Mouse (Mus musculus): ENCODE measurements at regions not wholly inside any gene's neighbourhood (a gene's known extent, or its start where the extent isn't known, plus 50 kb on each side); places are given as distances from the start of the nearest gene placed in this dataset.

- Histone ChIP-seq H3K79me2 (replicated peaks; ENCODE audit: control insufficient read depth, extremely low read depth, insufficient read depth, poor library complexity, severe bottlenecking) (no peaks in the 10 kb centered on the region), H3K4me1 (ENCODE audit: control insufficient read depth in 1 of 2, insufficient read depth in 2 of 2) (no peaks in the 10 kb centered on the region), H3K27ac (ENCODE audit: insufficient read depth, low read depth) (no peak overlapping the region), H3K9me3 (replicated peaks; ENCODE audit: low read length) (no peaks in the 10 kb centered on the region), H3K27me3 (replicated peaks) (no peaks in the 10 kb centered on the region), H3K4me2 (ENCODE audit: insufficient read depth, low read depth, poor library complexity, severe bottlenecking) (no peak overlapping the region), H3K4me3 (replicated peaks in 1 of 3; ENCODE audit: low read depth in 2 of 3, low read length in 2 of 3, poor library complexity in 1 of 3) (no peak overlapping the region), H3K9ac (ENCODE audit: insufficient read depth, low read depth) (no peak overlapping the region), H3K36me3 (replicated peaks in 1 of 2; ENCODE audit: control insufficient read depth in 1 of 2, insufficient read depth in 1 of 2, low read length in 1 of 2) (no peaks in the 10 kb centered on the region)
- in situ Hi-C loops (cut with MboI; ENCODE audit: low pct_ligation_motif_present, low pct_unique_long_range_greater_than_20kb, low sequenced_read_pairs) (no loop called here), dilution Hi-C loops (cut with MboI; ENCODE audit: extremely low pct_ligation_motif_present, extremely low pct_unique_long_range_greater_than_20kb, low sequenced_read_pairs) (no loop called here)
- no peak for TF ChIP-seq MAX (IDR thresholded peaks at IDR 0.05; ENCODE audit: low read length)
- no peak for TF ChIP-seq TCF12 (IDR thresholded peaks at IDR 0.05; ENCODE audit: low read depth, low read length)
- TF ChIP-seq POLR2A (IDR thresholded peaks at IDR 0.05; ENCODE audit: low read depth, low read length), result no peak
- TF ChIP-seq ZNF384 (IDR thresholded peaks at IDR 0.05; ENCODE audit: low read depth, low read length), result no peak
- no peak for TF ChIP-seq MYC (IDR thresholded peaks at IDR 0.05; ENCODE audit: low read depth, low read length)
- DNase-seq (ENCODE audit: extremely low read depth), result no peak
Observed at GRCm38 (mm10) chr10:29590187-29590586, 54.5 kb upstream of the Rspo3 start.

DNA sequence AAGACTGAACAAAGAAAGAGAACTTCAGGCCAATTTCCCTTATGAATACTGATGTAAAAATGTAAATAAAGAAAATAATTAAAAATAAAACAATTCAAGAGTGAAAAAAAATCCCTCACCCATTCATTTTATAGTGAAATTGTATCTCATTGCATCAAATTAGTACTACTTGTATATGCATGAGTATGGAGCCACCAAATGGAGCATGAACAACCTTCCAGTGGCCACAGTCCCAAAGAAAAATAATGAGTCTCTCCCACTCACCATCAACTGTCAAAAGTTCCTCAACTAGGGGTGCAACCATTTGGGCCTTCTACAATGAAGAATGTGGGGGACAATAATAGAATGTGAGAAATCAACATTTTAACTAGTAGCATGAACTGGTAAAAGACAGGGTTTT, 54.1 kb upstream of the Rspo3 start:
- no peaks in the 10 kb centered on the region for H3K36me3 ChIP-seq (replicated peaks in 1 of 2; ENCODE audit: control insufficient read depth in 1 of 2, insufficient read depth in 1 of 2, low read length in 1 of 2)
- no peak for TF ChIP-seq RAD21 (IDR thresholded peaks at IDR 0.05; ENCODE audit: low read depth, low read length)
- TF ChIP-seq ZKSCAN1 (IDR thresholded peaks at IDR 0.05; ENCODE audit: borderline replicate concordance, low read depth, low read length), result no peak
- no peak for TF ChIP-seq RCOR1 (conservative IDR thresholded peaks at IDR 0.05; ENCODE audit: low read depth, low read length)
- TF ChIP-seq NELFE (IDR thresholded peaks at IDR 0.05; ENCODE audit: low read depth, low read length), result no peak
- TF ChIP-seq MEF2A (IDR thresholded peaks at IDR 0.05; ENCODE audit: borderline replicate concordance, low read depth, low read length), result no peak
- TF ChIP-seq JUN (IDR thresholded peaks at IDR 0.05; ENCODE audit: insufficient read depth, low read depth, low read length), result no peak
- no peak for TF ChIP-seq IRF4 (IDR thresholded peaks at IDR 0.05; ENCODE audit: low read depth, low read length)
- no peak for TF ChIP-seq UBTF (IDR thresholded peaks at IDR 0.05; ENCODE audit: low read depth, low read length)
- TF ChIP-seq MAX (IDR thresholded peaks at IDR 0.05; ENCODE audit: low read length), result no peak
- no peak for TF ChIP-seq CTCF (conservative IDR thresholded peaks at IDR 0.05 in 1 of 2, IDR thresholded peaks at IDR 0.05 in 1 of 2; ENCODE audit: low read depth in 2 of 2, low read length in 2 of 2)
- TF ChIP-seq POLR2A (IDR thresholded peaks at IDR 0.05; ENCODE audit: low read depth, low read length), result no peak
- TF ChIP-seq ZC3H11A (IDR thresholded peaks at IDR 0.05; ENCODE audit: low read depth, low read length), result no peak
- TF ChIP-seq TBP (conservative IDR thresholded peaks at IDR 0.05; ENCODE audit: low read depth, low read length), result no peak
- TF ChIP-seq PAX5 (IDR thresholded peaks at IDR 0.05; ENCODE audit: low read length), result no peak
- TF ChIP-seq ETS1 (conservative IDR thresholded peaks at IDR 0.05; ENCODE audit: low read depth, low read length), result no peak
- TF ChIP-seq BHLHE40 (IDR thresholded peaks at IDR 0.05; ENCODE audit: low read depth, low read length), result no peak
- TF ChIP-seq CHD2 (IDR thresholded peaks at IDR 0.05; ENCODE audit: low read length), result no peak
- TF ChIP-seq ZMIZ1 (IDR thresholded peaks at IDR 0.05; ENCODE audit: low read depth, low read length), result no peak
- dilution Hi-C loops (cut with MboI; ENCODE audit: extremely low pct_ligation_motif_present, extremely low pct_unique_long_range_greater_than_20kb, low sequenced_read_pairs), result no loop called here
- no peak for DNase-seq (ENCODE audit: extremely low read depth)
- H3K4me2 ChIP-seq (ENCODE audit: insufficient read depth, low read depth, poor library complexity, severe bottlenecking), result no peak overlapping the region
- H3K4me3 ChIP-seq (replicated peaks in 1 of 3; ENCODE audit: low read depth in 2 of 3, low read length in 2 of 3, poor library complexity in 1 of 3), result no peak overlapping the region
- in situ Hi-C loops (cut with MboI; ENCODE audit: low pct_ligation_motif_present, low pct_unique_long_range_greater_than_20kb, low sequenced_read_pairs), result no loop called here
- no peaks in the 10 kb centered on the region for H3K79me2 ChIP-seq (replicated peaks; ENCODE audit: control insufficient read depth, extremely low read depth, insufficient read depth, poor library complexity, severe bottlenecking)
- no peaks in the 10 kb centered on the region for H3K27me3 ChIP-seq (replicated peaks)
- no peaks in the 10 kb centered on the region for H3K4me1 ChIP-seq (ENCODE audit: control insufficient read depth in 1 of 2, insufficient read depth in 2 of 2)
- H3K9me3 ChIP-seq (replicated peaks; ENCODE audit: low read length), result no peaks in the 10 kb centered on the region
- H3K27ac ChIP-seq (ENCODE audit: insufficient read depth, low read depth), result no peak overlapping the region
- H3K9ac ChIP-seq (ENCODE audit: insufficient read depth, low read depth), result no peak overlapping the region
